Mouse (Mus musculus): Measurements from ENCODE around the gene Ralbp1.

Gene Ralbp1

DNA sequence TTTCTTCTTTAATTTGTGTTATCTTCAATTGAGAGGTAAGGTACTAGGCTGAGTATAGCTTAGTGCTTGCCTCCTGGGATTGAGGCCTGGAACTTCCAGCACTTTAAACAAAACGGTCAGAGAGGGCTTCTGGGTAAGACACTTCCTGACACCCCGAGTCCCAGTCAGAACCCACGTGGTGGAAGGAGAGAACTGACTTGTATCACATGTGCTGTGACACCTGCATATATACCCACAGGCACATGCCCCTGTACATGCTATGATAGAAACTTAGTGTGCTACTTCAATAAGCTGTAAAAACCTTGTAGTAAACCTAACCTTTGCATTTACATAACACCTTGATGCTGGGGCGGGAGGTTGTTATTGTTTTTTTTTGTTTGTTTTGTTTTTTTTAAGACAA, 87.2 kb downstream of the Ralbp1 start:
- DNase-seq (ENCODE audit: low spot score): no peak

All from retina, embryonic 14.5 days (tissue).